Mouse (Mus musculus): Measurements from ENCODE around the gene Casc1. TPM values are rescaled to one million over a fixed set of nuclear protein-coding genes. Genes with fewer than 3 reads are reported as not detected.

The Casc1 gene
- total RNA-seq, 2 experiments from 2014 or later: 1.2 to 1.9 TPM

- DNase-seq: no peak
These were observed 8.2 kb downstream of the Casc1 start for GRCm38 (mm10) chr6:145202432-145203125.

- no peak for DNase-seq
These were observed 12.7 kb downstream of the Casc1 start for GRCm38 (mm10) chr6:145197949-145198686.

GRCm38 (mm10) chr6:145193446-145193845, 17.4 kb downstream of the Casc1 start:
- DNase-seq: no peak

- DNase-seq: no peak
These were observed 17.8 kb downstream of the Casc1 start for GRCm38 (mm10) chr6:145193038-145193437.

GRCm38 (mm10) chr6:145187093-145188088, 23.4 kb downstream of the Casc1 start:
- peak; percentile 27 to 46 for DNase-seq

GRCm38 (mm10) chr6:145186096-145186495, 24.7 kb downstream of the Casc1 start:
- DNase-seq: no peak

DNA sequence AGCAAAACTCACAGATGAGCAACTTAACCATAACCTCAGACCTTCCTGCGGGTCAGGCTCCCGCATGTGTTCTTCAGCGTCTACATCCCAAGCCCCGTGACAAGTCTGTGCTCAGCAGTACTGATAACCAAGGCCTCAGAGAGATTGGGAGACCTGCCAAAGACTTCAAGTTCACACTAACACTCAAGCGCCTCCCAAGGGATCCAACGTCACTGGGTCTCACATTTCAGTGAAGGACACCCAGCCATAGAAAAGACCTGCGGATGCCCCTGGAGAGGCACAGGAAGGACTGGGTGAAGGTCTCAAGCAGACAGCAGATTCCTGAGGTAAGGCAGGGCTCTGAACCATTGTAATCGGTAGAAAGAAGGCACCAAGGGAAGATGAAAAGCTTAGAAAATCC, 28.8 kb downstream of the Casc1 start:
- no peak for DNase-seq

DNA sequence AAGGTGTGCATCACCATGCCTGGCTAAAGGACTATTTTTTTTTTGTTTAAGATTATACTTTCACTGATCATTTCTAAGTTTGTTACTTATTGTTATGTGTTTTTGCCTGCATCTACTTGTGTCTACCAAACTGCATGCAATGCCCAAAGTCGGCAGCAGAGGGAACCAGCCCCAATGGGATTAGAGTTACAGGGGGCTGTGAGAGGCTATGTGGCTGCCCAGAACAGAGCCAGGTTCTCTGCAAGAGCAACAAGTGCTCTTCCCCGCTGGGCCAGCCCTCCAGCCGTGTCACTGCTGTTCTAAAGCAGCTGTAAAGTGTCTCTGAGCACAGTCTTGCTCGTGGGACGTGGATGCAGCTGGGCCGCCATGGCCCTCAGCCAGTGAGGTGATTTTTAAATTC, 31.1 kb downstream of the Casc1 start:
- DNase-seq: no peak

- DNase-seq: no peak
These were observed 34.3 kb downstream of the Casc1 start for GRCm38 (mm10) chr6:145176474-145176873.

DNA sequence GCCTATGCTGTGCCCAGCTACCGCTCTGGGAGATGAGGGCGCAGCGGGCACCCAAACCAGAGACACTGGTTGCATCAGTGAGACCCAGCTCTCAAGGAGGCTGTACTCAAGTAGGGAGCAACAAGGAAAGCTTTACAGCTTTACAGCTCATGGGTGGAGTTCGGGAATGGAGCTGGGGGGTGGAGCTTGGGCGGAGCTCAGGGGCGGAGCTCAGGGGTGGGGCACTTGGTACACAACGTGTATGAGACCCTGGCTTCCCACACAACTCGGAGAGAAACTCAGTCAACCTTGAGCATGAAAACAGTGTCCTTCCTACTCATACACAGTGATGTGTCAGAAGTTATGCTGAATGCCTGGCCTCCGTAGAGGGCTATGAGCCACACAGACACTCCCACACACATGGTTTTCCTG, 35.2 kb downstream of the Casc1 start:
- no peak for DNase-seq

DNA sequence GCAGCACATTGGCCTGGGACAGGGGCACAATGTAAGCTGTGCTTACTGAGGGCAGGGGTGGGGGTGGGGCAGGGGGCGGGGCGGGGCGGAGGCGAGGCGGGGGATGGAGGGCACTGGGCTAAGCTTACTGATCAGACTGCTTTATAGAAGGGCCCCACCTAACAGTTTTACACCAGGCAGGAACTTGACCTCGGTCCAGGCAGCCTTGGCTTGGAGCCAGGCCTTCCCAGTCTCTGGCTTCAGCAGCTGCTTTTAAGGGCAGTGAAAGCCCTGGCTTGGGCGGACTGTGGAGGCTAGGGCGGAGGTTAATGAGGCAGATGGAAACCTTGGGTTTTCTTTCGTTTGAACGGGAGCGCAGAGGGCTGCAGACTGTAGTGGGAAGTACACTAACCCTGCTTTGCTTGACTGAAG, 37.0 kb downstream of the Casc1 start:
- peak; percentile 18 to 29 for DNase-seq

GRCm38 (mm10) chr6:145171892-145172606, 38.8 kb downstream of the Casc1 start:
- DNase-seq: no peak

DNA sequence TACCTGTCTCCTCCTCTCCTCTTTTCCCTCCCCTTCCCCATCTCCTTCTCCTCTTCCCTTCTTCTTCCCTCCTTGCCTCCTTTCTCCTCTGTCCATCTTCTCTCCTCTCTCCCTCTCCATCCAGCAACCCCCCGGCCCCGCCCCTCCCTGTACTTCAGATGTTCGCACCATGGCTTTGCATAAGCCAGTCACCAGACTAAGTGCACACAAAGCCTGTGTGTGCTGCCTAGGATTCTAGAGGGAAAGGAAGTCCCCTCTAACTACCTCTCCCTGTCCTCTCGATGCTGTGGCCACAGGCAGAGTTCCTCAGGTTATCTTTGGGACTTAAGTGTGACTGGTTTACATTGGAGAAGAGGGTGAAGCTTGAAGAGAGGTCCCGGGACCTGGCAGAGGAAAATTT, 50.2 kb downstream of the Casc1 start:
- no peak for DNase-seq

- DNase-seq: no peak
These were observed 52.2 kb downstream of the Casc1 start for GRCm38 (mm10) chr6:145158619-145159018.

- peak in 1 of 2 experiments; percentile 21 for DNase-seq
These were observed 61.8 kb downstream of the Casc1 start for GRCm38 (mm10) chr6:145149054-145149453.

DNA sequence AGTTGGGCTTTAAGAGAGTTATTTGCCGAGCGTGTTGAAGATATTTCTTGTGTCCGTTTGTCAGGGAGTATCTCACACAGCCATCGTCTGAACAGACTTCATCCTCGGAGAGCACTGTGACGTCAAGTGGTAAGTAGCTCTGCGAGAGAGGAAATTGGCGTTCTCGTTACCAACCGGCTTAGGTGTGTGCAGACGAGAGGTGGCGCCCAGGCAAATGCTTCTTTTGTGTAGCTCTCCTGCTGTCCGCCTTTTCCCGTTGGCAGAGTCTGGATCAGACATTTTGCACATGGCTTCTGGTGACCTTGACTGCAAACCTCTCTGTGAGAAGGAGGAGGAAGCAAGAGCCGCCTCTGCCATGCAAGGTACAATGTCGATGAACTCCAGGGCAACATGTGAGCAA, 63.1 kb downstream of the Casc1 start:
- no peak for DNase-seq

DNA sequence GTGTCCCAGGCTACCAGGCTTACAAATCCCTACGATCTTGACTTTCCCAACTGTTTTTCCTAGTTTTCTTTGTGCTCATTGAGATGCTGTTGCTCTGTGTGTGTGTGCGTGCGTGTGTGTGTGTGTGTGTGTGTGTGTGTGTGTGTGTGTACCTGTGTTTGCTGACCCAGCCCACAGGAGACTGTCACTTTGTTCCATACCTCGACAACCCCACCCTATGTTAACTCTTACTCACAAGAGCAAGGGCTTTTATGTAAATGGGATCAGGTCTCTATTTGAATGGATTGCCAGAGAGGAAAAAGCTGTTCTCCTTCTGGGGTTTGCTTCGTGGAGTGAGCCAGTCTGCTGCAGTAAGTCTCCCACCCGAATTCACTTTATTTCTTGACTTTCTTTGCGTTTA, 65.6 kb downstream of the Casc1 start:
- no peak for DNase-seq

GRCm38 (mm10) chr6:145141827-145142226, 69.0 kb downstream of the Casc1 start:
- no peak for DNase-seq

DNA sequence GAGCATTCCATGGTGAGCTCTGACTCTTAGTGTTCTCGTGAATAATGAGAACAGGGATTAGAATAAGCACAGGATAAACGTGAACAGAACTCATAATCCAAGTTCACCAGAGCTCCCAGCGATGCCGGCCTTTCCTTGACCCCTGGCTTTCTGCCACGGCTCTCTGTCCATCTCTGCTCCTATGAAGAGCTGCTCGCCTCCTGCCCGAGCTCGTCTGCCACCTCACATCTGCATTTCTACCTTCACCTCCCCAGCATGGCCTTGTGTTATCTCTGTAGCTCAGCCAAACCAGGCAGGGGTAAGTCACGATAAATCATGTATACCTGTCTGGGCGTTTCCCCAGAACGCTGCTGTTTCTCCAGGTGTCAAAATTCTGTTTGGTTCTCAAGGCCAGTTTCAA, 70.1 kb downstream of the Casc1 start:
- no peak for DNase-seq

- DNase-seq: no peak
These were observed 70.9 kb downstream of the Casc1 start for GRCm38 (mm10) chr6:145139776-145140475.

GRCm38 (mm10) chr6:145139236-145139635, 71.6 kb downstream of the Casc1 start:
- no peak for DNase-seq

Measured in layer of hippocampus, postnatal 36 days (tissue).